Mouse (Mus musculus): ENCODE data around the gene Alg1.

GRCm38 (mm10) chr16:5205431-5205970, 27.9 kb upstream of the Alg1 start:
- TF ChIP-seq CTCF (IDR thresholded peaks at IDR 0.05; ENCODE audit: low read depth, low read length), result no peak
- no peak for TF ChIP-seq POLR2A (IDR thresholded peaks at IDR 0.05; ENCODE audit: insufficient read depth, low read length)
- TF ChIP-seq EP300 (IDR thresholded peaks at IDR 0.05; ENCODE audit: insufficient read depth, low read depth, low read length), result no peak
